Mouse (Mus musculus) CD4-positive, CD25-positive, alpha-beta regulatory T cell (primary cell): ENCODE data around the gene Camk2g. TPM values are rescaled to one million over a fixed set of nuclear protein-coding genes. Genes with fewer than 3 reads are reported as not detected.

Experiments
- polyA plus RNA-seq: library from polyadenylated mRNA; unstranded; fragments of 100-300 nt; shearing (Covaris generic); gene quantifications from one replicate; pipeline ENCODE4 v1.2.1, GENCODE M21; 2017

The Camk2g gene
- 7.6 TPM for polyA plus RNA-seq

GRCm38 (mm10) chr14:20793758-20794531 lies at the start of gene Camk2g:
Camk2g (minus strand) TSS chr14:20794088.

GRCm38 (mm10) chr14:20836171-20836904 lies 42.5 kb upstream of the Camk2g start, which contains the start of gene Plau:
Plau (plus strand) TSS chr14:20836660.

GRCm38 (mm10) chr14:20733952-20734774 lies 59.7 kb downstream of the Camk2g start, which contains the start of gene Ndst2:
Ndst2 (minus strand) TSS chr14:20734562.

GRCm38 (mm10) chr14:20707201-20708190 lies 86.4 kb downstream of the Camk2g start, which contains the start of gene Zswim8:
Zswim8 (plus strand) TSS chr14:20707552.

DNA sequence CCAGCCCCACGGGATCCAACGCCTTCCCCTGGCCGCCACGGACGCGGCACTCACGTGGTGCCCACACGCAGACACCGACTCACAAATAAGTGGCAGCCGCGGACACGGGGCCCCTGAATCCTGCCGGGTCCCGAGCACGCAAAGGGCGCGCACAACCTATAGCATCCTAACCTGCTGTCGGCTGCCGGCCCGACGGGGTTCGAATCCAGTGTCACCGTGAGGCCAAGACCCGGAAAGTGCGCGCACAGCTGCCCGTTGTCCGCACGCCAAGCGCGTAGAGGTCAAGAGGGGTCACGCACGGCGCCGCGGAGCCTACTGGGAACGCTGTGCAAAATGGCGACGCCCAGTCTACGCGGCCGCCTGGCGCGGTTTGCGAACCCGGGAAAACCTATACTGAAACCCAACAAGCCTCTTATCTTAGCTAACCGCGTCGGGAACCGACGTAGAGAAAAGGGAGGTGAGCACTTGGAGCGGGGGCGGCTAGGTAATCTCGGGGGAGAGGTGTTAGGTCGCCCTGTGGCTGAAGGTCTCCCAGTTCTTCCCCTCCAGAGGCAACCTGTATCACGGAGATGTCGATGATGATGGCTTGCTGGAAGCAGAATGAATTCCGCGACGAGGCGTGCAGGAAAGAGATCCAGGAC lies 91.0 kb downstream of the Camk2g start, which contains the start of gene Chchd1:
TSS of gene Chchd1 (plus strand) at position 266 of the 641 bp plus-strand sequence.

DNA sequence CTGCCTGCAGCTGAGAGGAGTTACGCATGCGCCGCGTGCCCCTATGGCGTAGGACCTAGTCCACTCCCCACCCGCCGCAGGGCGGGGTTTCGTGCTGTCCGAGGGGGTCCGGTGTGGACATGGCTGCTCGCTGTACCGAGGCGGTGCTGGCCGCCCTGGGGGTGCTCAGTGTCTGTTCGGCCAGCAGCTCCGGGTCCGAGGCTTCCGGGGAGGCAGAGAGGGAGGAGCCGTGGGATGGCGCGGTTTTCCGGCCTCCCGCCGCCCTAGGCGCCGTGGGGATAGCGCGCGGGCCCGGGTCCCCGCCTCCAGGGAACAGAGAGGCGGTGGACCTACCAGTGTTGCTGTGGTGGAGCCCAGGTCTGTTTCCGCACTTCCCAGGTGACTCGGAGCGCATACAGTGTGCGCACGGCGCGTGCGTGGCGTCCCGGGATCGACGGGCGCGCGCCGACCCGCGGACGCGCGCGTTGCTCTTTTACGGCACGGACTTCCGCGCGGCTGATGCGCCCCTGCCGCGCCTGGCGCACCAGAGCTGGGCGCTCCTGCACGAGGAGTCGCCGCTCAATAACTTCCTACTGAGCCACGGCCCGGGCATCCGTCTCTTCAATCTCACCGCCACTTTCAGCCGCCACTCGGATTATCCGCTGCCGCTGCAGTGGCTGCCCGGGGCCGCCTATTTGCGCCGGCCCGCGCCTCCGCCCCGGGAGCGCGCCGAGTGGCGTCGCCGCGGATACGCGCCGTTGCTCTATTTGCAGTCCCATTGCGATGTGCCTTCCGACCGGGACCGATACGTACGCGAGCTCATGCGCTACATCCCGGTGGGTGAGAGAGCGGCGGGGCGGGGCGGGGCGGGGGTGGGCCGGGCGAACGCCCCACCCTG lies 98.8 kb downstream of the Camk2g start, which contains the start of gene Fut11:
TSS of gene Fut11 (plus strand) at position 85 of the 877 bp plus-strand sequence.

Other genes with a start within 250 kb of the Camk2g start
- gene Ppp3cb, start 247.5 kb downstream of the Camk2g start, polyA plus RNA-seq = 31.4 TPM
- gene Usp54, start 153.0 kb downstream of the Camk2g start, polyA plus RNA-seq = 3.5 TPM
- not detected for gene Myoz1, start 137.5 kb downstream of the Camk2g start, polyA plus RNA-seq
- not detected for gene Synpo2l, start 125.7 kb downstream of the Camk2g start, polyA plus RNA-seq
- gene Sec24c, start 119.8 kb downstream of the Camk2g start, polyA plus RNA-seq = 226 TPM
- 12.2 TPM for gene Fut11, start 99.1 kb downstream of the Camk2g start, polyA plus RNA-seq
- 127 TPM for gene Chchd1, start 91.1 kb downstream of the Camk2g start, polyA plus RNA-seq
- 49.7 TPM for gene Zswim8, start 86.5 kb downstream of the Camk2g start, polyA plus RNA-seq
- gene Ndst2, start 59.5 kb downstream of the Camk2g start, polyA plus RNA-seq = 54.5 TPM
- gene Plau, start 42.6 kb upstream of the Camk2g start, polyA plus RNA-seq = not detected
- 1.7 TPM for gene Vcl, start 135.3 kb upstream of the Camk2g start, polyA plus RNA-seq